Mouse (Mus musculus) neural tube, embryonic 10.5 days (tissue): ENCODE measurements at regions not wholly inside any gene's neighbourhood (a gene's known extent, or its start where the extent isn't known, plus 50 kb on each side); places are given as distances from the start of the nearest gene placed in this dataset.

ENCODE experiments used
- DNase-seq: peaks from one replicate; pipeline ENCODE4 v3.0.0-alpha.2; 2017; ENCODE audit warnings: low spot score; ENCODE audit errors: extremely low spot score

- no peak for DNase-seq
Observed at GRCm38 (mm10) chr16:57823329-57823728, 68.8 kb upstream of the Col8a1 start.

GRCm38 (mm10) chr16:57845416-57845815, 90.9 kb upstream of the Col8a1 start:
- no peak for DNase-seq

- DNase-seq, result no peak
Observed at GRCm38 (mm10) chr16:57846386-57846785, 91.8 kb upstream of the Col8a1 start.

- no peak for DNase-seq
Observed at GRCm38 (mm10) chr16:57851854-57852253, 97.3 kb upstream of the Col8a1 start.

GRCm38 (mm10) chr16:57852838-57853460, 98.4 kb upstream of the Col8a1 start:
- DNase-seq, result no peak

- DNase-seq, result no peak
Observed at GRCm38 (mm10) chr16:57853751-57854150, 99.2 kb upstream of the Col8a1 start.

GRCm38 (mm10) chr16:57857071-57857470, 102.5 kb upstream of the Col8a1 start:
- DNase-seq, result no peak

GRCm38 (mm10) chr16:57858151-57858764, 103.7 kb upstream of the Col8a1 start:
- no peak for DNase-seq

GRCm38 (mm10) chr16:57858765-57859201, 104.2 kb upstream of the Col8a1 start:
- no peak for DNase-seq

GRCm38 (mm10) chr16:57863206-57863860, 108.8 kb upstream of the Col8a1 start:
- no peak for DNase-seq

- DNase-seq, result no peak
Observed at GRCm38 (mm10) chr16:57876857-57877256, 122.3 kb upstream of the Col8a1 start.

- no peak for DNase-seq
Observed at GRCm38 (mm10) chr16:57881575-57882094, 127.1 kb upstream of the Col8a1 start.

- no peak for DNase-seq
Observed at GRCm38 (mm10) chr16:57888138-57888537, 133.6 kb upstream of the Col8a1 start.

- no peak for DNase-seq
Observed at GRCm38 (mm10) chr16:57888553-57888952, 134.0 kb upstream of the Col8a1 start.

GRCm38 (mm10) chr16:57890135-57890534, 135.6 kb upstream of the Col8a1 start:
- no peak for DNase-seq

- DNase-seq, result no peak
Observed at GRCm38 (mm10) chr16:57893111-57893510, 138.6 kb upstream of the Col8a1 start.

- DNase-seq, result no peak
Observed at GRCm38 (mm10) chr16:57893698-57894352, 139.3 kb upstream of the Col8a1 start.

GRCm38 (mm10) chr16:57901006-57901405, 146.5 kb upstream of the Col8a1 start:
- no peak for DNase-seq

GRCm38 (mm10) chr16:57902498-57902897, 148.0 kb upstream of the Col8a1 start:
- no peak for DNase-seq

GRCm38 (mm10) chr16:57912001-57912400, 157.5 kb upstream of the Col8a1 start:
- DNase-seq, result no peak

- no peak for DNase-seq
Observed at GRCm38 (mm10) chr16:57914506-57914905, 160.0 kb upstream of the Col8a1 start.

GRCm38 (mm10) chr16:57915451-57915850, 160.9 kb upstream of the Col8a1 start:
- no peak for DNase-seq
